Mouse (Mus musculus) fat pad, adult 2 months (tissue): ENCODE results near the gene Fam234b.

Source experiments
- DNase-seq: peaks from one replicate; pipeline ENCODE4 v3.0.0-alpha.2; 2011; ENCODE audit warnings: low read depth, low spot score; ENCODE audit errors: extremely low read depth

Fam234b gene

GRCm38 (mm10) chr6:135264136-135264535 lies 66.4 kb downstream of the Fam234b start:
- no peak for DNase-seq

- no peak for DNase-seq
These were observed 68.3 kb downstream of the Fam234b start for GRCm38 (mm10) chr6:135266056-135266455.

DNA sequence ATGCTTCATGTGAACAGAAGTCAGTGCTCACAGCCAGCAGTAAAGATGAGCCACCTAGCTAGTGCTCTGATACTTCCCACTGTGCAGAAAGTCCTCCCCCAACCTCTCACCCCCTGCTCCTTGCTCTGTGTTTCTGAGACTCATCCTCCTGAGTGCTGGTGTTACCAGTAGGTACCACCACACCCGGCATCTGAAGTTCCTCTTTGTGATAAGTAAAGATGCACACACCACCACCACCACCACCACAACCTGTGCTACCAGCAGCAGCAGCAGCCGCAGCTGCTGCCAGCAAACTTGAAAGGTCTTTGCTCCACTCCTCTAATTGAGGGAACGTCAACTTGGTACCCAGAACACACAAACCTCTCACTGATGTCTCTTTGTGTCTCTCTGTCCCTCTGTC lies 69.4 kb downstream of the Fam234b start:
- DNase-seq, result no peak

- DNase-seq, result no peak
These were observed 70.6 kb downstream of the Fam234b start for GRCm38 (mm10) chr6:135268392-135268791.

GRCm38 (mm10) chr6:135269626-135270025 lies 71.8 kb downstream of the Fam234b start:
- no peak for DNase-seq

- no peak for DNase-seq
These were observed 74.0 kb downstream of the Fam234b start for GRCm38 (mm10) chr6:135271761-135272160.

DNA sequence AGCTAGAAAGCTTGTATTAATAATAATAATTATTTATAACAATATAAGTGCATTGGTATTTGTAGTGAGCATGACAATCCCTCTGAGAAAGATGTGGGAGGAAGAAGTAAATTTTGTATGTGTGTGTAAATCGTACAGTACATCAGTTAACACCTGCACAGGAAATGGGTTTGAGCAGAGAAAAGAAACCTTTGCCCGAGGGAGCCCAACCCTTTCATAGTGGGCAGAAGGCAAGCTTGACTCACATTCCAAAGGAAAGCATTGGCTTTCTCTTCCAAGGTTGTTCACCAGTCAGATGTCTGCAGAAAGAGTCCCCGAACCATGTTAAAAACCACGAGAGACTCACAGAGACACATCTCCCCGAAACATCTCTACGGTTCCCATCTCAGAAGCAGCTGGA lies 75.3 kb downstream of the Fam234b start:
- DNase-seq, result no peak

DNA sequence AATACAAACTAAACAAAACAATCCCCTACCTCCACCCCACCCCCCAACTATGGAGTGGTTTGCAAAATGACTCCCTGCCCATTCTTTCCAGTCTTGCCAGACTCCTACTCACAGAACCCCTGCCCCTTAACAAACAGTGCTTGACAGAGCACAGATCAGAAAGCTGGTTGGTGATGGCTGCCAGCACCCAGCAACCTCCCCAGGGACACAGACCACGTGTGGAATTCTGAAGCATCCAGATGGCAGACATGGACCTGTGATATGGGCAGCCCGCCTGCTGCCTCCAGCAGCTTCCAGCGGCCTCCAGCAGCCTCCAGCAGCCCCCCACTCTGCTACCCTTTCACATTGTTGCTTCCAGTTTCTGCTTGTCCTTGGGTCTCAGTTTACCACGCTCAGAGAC lies 77.5 kb downstream of the Fam234b start:
- DNase-seq, result no peak

GRCm38 (mm10) chr6:135276474-135277295 lies 78.9 kb downstream of the Fam234b start:
- no peak for DNase-seq

GRCm38 (mm10) chr6:135278302-135278701 lies 80.5 kb downstream of the Fam234b start:
- DNase-seq, result no peak

- DNase-seq, result no peak
These were observed 81.5 kb downstream of the Fam234b start for GRCm38 (mm10) chr6:135279286-135279685.

- no peak for DNase-seq
These were observed 82.1 kb downstream of the Fam234b start for GRCm38 (mm10) chr6:135279856-135280255.

DNA sequence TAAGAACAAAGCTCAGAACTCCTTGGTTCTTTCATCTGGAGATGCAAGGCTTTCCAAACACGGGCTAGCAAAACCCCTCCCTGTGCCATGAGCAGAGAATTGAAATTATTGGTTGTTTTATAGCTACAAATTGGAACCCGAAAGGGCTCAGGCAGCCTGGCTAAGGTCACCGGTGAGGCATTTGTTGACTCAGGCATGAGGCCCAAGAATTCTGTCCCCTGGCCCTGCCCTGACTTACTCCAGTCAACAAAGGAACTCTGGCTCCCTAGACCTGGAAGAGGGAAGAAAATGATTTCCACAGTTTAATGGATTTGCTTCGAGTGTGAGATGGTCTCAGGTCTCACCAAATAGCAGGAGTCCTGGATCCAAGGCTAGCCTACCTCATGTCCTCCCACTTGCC lies 94.6 kb downstream of the Fam234b start:
- DNase-seq, result no peak

GRCm38 (mm10) chr6:135294150-135294549 lies 96.4 kb downstream of the Fam234b start:
- DNase-seq, result no peak
